Mouse (Mus musculus) midbrain, postnatal 0 days (tissue): ENCODE measurements around the gene Mansc1. TPM values are rescaled to one million over a fixed set of nuclear protein-coding genes. Genes with fewer than 3 reads are reported as not detected.

Source experiments
- ATAC-seq: fragments of 200-750 bp; cut with Nextera tagmentation; 2 replicates; pipeline ENCODE4 v1.8.0; 2017; ENCODE audit warnings: moderate number of reproducible peaks, mild to moderate bottlenecking, moderate TSS enrichment, moderate library complexity; ENCODE audit not compliant: low FRiP score
- DNase-seq: peaks from one replicate; pipeline ENCODE4 v3.0.0-alpha.2; 2015; ENCODE audit warnings: low spot score
- H3K27ac ChIP-seq: fragments of 300-500 bp; sonication (generic); 2 replicates; pipeline ENCODE4 v1.5.1; 2014; ENCODE audit warnings: low read depth, mild to moderate bottlenecking, low read length, mixed read lengths
- H3K27me3 ChIP-seq: fragments of 300-500 bp; sonication (generic); 2 replicates; pipeline ENCODE4 v1.6.1; 2014; ENCODE audit warnings: low read length, control low read depth, mixed read lengths; ENCODE audit not compliant: insufficient read depth
- H3K36me3 ChIP-seq: fragments of 300-500 bp; sonication (generic); 2 replicates; pipeline ENCODE4 v1.6.1; 2014; ENCODE audit warnings: low read length, control low read depth, mixed read lengths; ENCODE audit not compliant: insufficient read depth
- H3K4me1 ChIP-seq: fragments of 300-500 bp; sonication (generic); 2 replicates; pipeline ENCODE4 v1.6.1; 2014; ENCODE audit warnings: mild to moderate bottlenecking, control low read depth, antibody characterized with exemption, low read length, mixed read lengths; ENCODE audit not compliant: insufficient read depth
- H3K4me2 ChIP-seq: fragments of 300-500 bp; sonication (generic); 2 replicates; pipeline ENCODE4 v1.6.1; 2014; ENCODE audit warnings: low read depth, mild to moderate bottlenecking, low read length, mixed read lengths; ENCODE audit not compliant: poor library complexity, severe bottlenecking
- H3K4me3 ChIP-seq: fragments of 300-500 bp; sonication (generic); 2 replicates; pipeline ENCODE4 v1.5.1; 2014; ENCODE audit warnings: low read depth, mild to moderate bottlenecking, low read length, moderate library complexity
- H3K9ac ChIP-seq: fragments of 300-500 bp; sonication (generic); replicated peaks from 2 replicates; pipeline ENCODE4 v1.6.1; 2014; ENCODE audit warnings: mild to moderate bottlenecking, low read length, moderate library complexity, mixed read lengths; ENCODE audit not compliant: poor library complexity, severe bottlenecking
- H3K9me3 ChIP-seq: fragments of 300-500 bp; sonication (generic); 2 replicates; pipeline ENCODE4 v1.6.1; 2016; ENCODE audit warnings: low read length, control low read depth
- CTCF ChIP-seq: IDR thresholded peaks from 2 replicates; pipeline ENCODE4 v1.5.1; 2016; ENCODE audit warnings: antibody characterized with exemption, mild to moderate bottlenecking
- WGBS: fragments of 180-500 bp; shearing (Covaris S2); extraction: QIAGEN DNeasy Blood & Tissue Kit; methylation state at CpG from one replicate; pipeline ENCODE4 v1.1.7; 2014; 5-methylcytosine and 5-hydroxymethylcytosine counted together
- polyA plus RNA-seq: library from polyadenylated mRNA; unstranded; fragments of >200 nt; fragmentation: Nextera tagmentation; extraction: Ambion mirVana; gene quantifications from 2 replicates; pipeline ENCODE4 v1.2.1, GENCODE M21; 2015
- total RNA-seq: library from RNA; depleted of rRNA; stranded (reverse); fragments of >200 nt; gene quantifications from 2 replicates; pipeline ENCODE4 v1.2.3, GENCODE M21; 2014

The Mansc1 gene
- total and polyA plus RNA-seq, 2 experiments from 2014 or later, result 1.6 to 2.8 TPM

DNA sequence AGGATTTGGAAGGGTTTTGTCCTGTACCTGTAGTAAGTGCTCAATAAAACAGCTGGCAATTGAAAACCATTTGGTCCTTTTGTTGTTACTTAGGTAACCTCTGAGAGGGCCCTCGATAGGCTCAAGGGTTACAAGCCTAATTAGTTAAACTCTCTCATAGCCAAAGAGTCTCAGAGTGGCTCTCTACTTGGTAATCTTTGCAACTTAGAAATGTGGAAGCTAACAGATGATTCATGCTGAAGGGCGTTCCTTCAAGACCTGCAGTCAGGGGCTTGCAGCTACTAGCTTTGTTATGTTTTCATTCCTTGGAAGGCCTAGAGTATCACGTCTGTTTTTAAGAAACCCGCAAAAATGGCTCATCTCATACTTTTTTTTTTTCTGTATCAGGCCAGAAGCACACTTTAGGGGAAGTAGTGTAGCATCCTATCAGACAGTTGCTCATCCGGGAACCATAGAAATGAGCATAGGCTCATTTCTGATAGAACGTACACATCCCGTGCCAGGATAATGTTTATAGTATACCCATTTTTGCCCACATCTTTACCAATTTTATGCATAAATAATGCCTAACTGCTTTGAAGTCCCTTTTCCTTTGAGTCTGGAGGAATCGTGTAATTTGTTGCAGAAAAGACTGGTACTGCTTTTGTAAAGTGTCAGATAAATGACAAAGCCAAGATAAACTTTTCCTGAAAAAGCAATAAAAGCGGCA lies 9.6 kb upstream of the Mansc1 start:
- 78% methylated on average over 9 of the region's 9 CpGs for WGBS
- TF ChIP-seq CTCF, result no peak
- Histone ChIP-seq H3K27ac (no peak overlapping the region), H3K4me3 (peak overlapping the region; percentile 66), H3K27me3 (no peaks in the 10 kb centered on the region), H3K4me2 (peak overlapping the region; percentile 65), H3K9me3 (no peaks in the 10 kb centered on the region), H3K4me1 (no peaks in the 10 kb centered on the region), H3K9ac (peak overlapping the region; percentile 78), H3K36me3 (peaks cover 3% of the 10 kb centered on the region)
- DNase-seq (no peak), ATAC-seq (no peak)

DNA sequence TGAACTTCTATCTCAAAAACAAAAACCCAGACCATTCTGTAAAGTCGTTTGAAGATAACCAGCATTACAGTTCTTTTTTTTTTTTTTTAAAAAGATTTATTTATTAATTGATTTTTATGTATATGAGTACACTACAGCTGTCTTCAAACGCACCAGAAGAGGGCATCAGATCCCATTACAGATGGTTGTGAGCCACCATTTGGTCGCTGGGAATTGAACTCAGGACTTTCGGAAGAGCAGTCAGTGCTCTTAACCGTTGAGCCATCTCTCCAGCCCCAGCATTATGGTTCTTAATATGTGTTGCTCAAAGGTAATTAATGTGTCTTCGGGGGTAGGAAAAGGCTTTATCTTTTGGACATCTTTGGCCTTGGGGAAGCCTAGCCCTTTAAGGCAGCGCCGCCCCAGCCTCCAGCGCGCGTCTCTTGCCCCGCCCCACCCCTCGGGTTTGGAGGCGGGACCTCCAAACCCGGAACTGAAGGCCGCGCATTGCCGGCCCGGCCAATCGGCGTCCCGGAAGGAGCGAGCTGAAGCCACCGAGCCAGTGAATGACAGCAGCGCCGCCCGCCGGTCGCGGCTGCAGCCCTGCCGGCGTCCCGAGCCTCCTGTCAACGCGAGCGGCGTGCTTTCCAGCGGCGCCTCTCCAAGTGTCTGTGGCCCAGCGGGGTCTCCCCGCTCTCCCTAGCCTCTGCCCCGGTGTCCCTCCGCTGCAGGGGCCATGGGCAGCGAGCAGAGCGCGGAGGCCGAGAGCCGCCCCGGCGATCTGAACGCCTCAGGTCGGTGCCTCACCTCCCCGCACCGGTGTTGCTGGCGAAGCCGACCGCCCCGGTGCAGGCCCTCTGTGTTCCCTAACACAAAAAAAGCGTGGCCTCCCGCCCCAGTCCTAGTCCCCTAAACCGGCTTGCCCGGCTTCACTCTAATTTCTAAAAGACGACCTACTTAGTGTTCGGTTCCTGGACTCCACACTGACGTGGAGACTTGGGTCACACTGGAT lies 8.5 kb upstream of the Mansc1 start:
- H3K9ac ChIP-seq, result peak overlapping the region; percentile 78
- DNase-seq, result peak; percentile 97
- peak overlapping the region; percentile 66 for H3K4me3 ChIP-seq
- H3K27ac ChIP-seq, result peak overlapping the region; percentile 83
- peak; percentile 71 for TF ChIP-seq CTCF
- H3K36me3 ChIP-seq, result peaks cover 3% of the 10 kb centered on the region
- H3K4me1 ChIP-seq, result no peaks in the 10 kb centered on the region
- no peaks in the 10 kb centered on the region for H3K27me3 ChIP-seq
- peak; percentile 99 for ATAC-seq
- no peaks in the 10 kb centered on the region for H3K9me3 ChIP-seq
- under 1% methylated on average over 65 of the region's 65 CpGs for WGBS
- peak overlapping the region; percentile 65 for H3K4me2 ChIP-seq

DNA sequence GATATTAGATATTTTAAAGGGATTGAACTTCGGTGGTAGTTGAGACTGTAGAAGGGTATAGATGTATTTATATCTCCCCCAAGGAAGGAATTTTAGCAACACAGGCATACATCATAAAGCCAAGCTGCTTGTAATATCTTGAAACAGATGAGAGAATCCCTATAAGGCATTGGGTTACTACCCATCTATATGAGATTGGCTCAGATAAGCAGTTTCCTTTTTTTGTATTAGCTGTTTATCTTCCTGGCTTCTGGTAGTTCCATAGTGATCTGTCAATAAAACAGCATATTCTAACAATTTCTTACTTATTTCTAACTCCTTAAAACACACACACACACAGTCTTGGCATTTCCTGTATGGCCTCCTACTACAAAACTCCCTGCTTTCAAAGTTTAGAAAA lies 7.6 kb upstream of the Mansc1 start:
- Histone ChIP-seq H3K4me3 (no peak overlapping the region), H3K27me3 (no peaks in the 10 kb centered on the region), H3K9ac (no peak overlapping the region), H3K36me3 (no peaks in the 10 kb centered on the region; the same call in 1 of the 2 replicates), H3K9me3 (no peaks in the 10 kb centered on the region), H3K27ac (no peak overlapping the region), H3K4me1 (no peaks in the 10 kb centered on the region), H3K4me2 (no peak overlapping the region)
- ATAC-seq, result no peak
- TF ChIP-seq CTCF, result no peak
- WGBS, result 95% methylated on average over 1 of the region's 1 CpGs
- no peak for DNase-seq

DNA sequence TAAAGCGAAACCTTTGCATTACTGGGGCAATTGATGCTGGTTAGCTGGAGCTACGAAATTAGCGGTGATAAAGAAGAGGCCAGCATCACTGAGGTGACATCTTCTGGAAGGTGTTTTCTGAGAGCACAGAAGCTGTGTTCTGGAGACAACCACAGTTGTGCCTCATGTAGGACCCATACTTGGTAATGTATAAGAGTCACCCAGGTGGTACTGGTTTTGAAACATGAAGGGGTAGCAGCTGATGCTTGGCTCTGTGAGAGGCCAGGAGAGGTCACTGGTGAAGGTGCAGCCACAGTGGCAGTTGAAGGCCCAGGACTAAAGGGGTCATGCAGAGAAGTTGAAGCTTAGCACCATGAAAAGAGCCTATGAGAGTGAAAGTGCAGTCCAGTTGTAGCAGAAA lies 6.9 kb upstream of the Mansc1 start, which contains the start of gene Borcs5:
Gene Borcs5, plus strand, starts transcription at position 301 of the 400 bp plus-strand sequence.
- no peak for DNase-seq

DNA sequence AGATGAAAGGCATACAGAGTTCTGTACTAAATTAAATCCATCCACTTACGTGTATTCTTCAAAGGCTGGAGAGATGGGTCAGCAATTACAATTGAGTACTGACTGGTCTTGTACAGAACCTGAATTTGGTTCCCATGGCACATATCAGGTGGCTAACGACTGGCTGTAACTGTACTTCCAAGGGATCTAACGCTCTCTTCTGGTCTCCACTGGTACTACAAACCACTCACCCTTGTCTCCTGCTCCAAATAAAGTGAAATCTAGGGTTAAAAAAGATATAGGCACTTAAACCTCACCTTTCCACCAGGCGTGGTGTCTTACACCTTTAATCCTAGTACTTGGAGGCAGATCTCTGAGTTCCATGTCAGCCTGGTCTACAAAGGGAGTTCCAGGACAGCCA lies 4.2 kb upstream of the Mansc1 start:
- Histone ChIP-seq H3K27me3 (peaks cover 9% of the 10 kb centered on the region; the same call in 1 of the 2 replicates), H3K9me3 (no peaks in the 10 kb centered on the region), H3K4me2 (no peak overlapping the region), H3K36me3 (no peaks in the 10 kb centered on the region), H3K9ac (no peak overlapping the region), H3K4me1 (peaks cover 7% of the 10 kb centered on the region; the same call in 1 of the 2 replicates), H3K27ac (no peak overlapping the region), H3K4me3 (no peak overlapping the region)
- no peak for TF ChIP-seq CTCF
- ATAC-seq (no peak), DNase-seq (no peak)
- WGBS, result 53% methylated on average over 4 of the region's 4 CpGs

More for the DNA sequence above, 6.9 kb upstream of the Mansc1 start, which contains the start of gene Borcs5:
- Histone ChIP-seq H3K36me3 (no peaks in the 10 kb centered on the region), H3K4me2 (no peak within 1 kb of the TSS), H3K4me3 (no peak within 1 kb of the TSS), H3K4me1 (no peaks in the 10 kb centered on the region), H3K9ac (no peak within 1 kb of the TSS), H3K27me3 (no peaks in the 10 kb centered on the region), H3K9me3 (no peaks in the 10 kb centered on the region), H3K27ac (no peak within 1 kb of the TSS)
- TF ChIP-seq CTCF, result no peak
- ATAC-seq, result no peak
- 87% methylated on average over 3 of the region's 3 CpGs for WGBS
